Mouse (Mus musculus): Measurements from ENCODE around the gene Dgkb.

DNA sequence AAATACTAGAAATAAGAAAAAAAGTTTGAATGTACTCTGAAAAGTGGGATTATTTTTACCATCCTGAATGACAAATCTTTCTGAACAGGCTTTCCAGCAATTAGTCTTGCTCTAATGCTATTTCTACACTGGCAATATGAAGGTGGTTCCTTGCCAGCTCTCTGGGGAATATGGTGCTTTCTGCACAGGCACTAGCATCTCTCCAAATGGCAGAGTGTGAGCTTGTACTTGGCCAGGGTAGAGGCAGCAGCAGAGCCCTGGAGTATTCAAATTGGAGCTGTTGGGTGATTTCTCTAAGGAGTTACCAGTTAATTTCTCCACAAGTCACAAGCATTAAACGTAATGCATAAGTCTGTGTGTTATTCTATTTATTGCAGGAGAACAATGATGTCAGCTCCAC, 569.5 kb downstream of the Dgkb start:
- TF ChIP-seq CTCF (IDR thresholded peaks at IDR 0.05; ENCODE audit: borderline replicate concordance, insufficient read depth, low read length) = no peak
- no peak for TF ChIP-seq POLR2A (IDR thresholded peaks at IDR 0.05; ENCODE audit: low read depth, low read length)
